Mouse (Mus musculus) kidney, embryonic 14.5 days (tissue): Measurements from ENCODE around the gene Itgb2. TPM values are rescaled to one million over a fixed set of nuclear protein-coding genes. Genes with fewer than 3 reads are reported as not detected.

ENCODE experiments used
- ATAC-seq: fragments of 200-750 bp; cut with Nextera tagmentation; 2 replicates; pipeline ENCODE4 v1.8.0; 2017; ENCODE audit warnings: moderate number of reproducible peaks, mild to moderate bottlenecking, moderate TSS enrichment, moderate library complexity; ENCODE audit not compliant: low FRiP score, low TSS enrichment
- H3K27ac ChIP-seq: fragments of 300-500 bp; sonication (generic); 2 replicates; pipeline ENCODE4 v1.5.1; 2014; ENCODE audit warnings: low read depth, mild to moderate bottlenecking, low read length, moderate library complexity, mixed read lengths
- H3K27me3 ChIP-seq: fragments of 300-500 bp; sonication (generic); 2 replicates; pipeline ENCODE4 v1.6.1; 2014; ENCODE audit warnings: mild to moderate bottlenecking, low read length; ENCODE audit not compliant: control insufficient read depth, insufficient read depth
- H3K36me3 ChIP-seq: fragments of 300-500 bp; sonication (generic); 2 replicates; pipeline ENCODE4 v1.6.1; 2014; ENCODE audit warnings: low read length, mixed read lengths; ENCODE audit not compliant: control insufficient read depth, insufficient read depth
- H3K4me1 ChIP-seq: fragments of 300-500 bp; sonication (generic); 2 replicates; pipeline ENCODE4 v1.6.1; 2014; ENCODE audit warnings: low read length, mixed read lengths; ENCODE audit not compliant: control insufficient read depth, insufficient read depth
- H3K4me2 ChIP-seq: fragments of 300-500 bp; sonication (generic); replicated peaks from 2 replicates; pipeline ENCODE4 v1.6.1; 2014; ENCODE audit warnings: low read depth, mild to moderate bottlenecking, low read length
- H3K4me3 ChIP-seq: fragments of 300-500 bp; sonication (generic); 2 replicates; pipeline ENCODE4 v1.5.1; 2014; ENCODE audit warnings: mild to moderate bottlenecking, low read length
- H3K9ac ChIP-seq: fragments of 300-500 bp; sonication (generic); 2 replicates; pipeline ENCODE4 v1.6.1; 2014; ENCODE audit warnings: low read depth, mild to moderate bottlenecking, low read length, moderate library complexity
- H3K9me3 ChIP-seq: fragments of 300-500 bp; sonication (generic); 2 replicates; pipeline ENCODE4 v1.6.1; 2016; ENCODE audit warnings: low read length; ENCODE audit not compliant: control insufficient read depth
- WGBS: fragments of 180-500 bp; shearing (Covaris S2); extraction: QIAGEN DNeasy Blood & Tissue Kit; methylation state at CpG from one replicate; pipeline ENCODE4 v1.1.7; 2014; 5-methylcytosine and 5-hydroxymethylcytosine counted together
- polyA plus RNA-seq: library from polyadenylated mRNA; unstranded; fragments of >200 nt; fragmentation: Nextera tagmentation; extraction: Ambion mirVana; gene quantifications from 2 replicates; pipeline ENCODE4 v1.2.1, GENCODE M21; 2014

The Itgb2 gene
- polyA plus RNA-seq, 1 experiment from 2014 or later = 1.1 TPM

DNA sequence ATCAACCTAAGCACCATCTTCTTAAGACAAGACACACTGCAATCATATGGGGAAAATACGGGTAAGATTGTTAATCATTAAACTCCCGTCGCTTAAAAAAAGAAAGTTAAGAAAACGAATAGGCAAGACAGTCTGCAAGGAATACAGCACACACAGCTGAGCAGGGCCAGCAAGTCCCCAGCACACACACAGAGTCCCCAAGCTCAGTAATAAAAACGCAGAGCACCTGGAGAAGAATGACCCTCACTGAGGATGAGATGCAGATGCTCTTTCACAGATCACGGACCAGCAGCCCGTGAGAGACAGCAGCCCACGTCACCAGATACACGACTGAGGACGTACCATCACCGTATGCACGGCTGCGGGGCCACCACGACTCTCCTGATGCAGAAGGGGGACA lies 29.4 kb upstream of the Itgb2 start:
- WGBS = 49% methylated on average over 14 of the region's 14 CpGs
- H3K27ac ChIP-seq = no peak overlapping the region

DNA sequence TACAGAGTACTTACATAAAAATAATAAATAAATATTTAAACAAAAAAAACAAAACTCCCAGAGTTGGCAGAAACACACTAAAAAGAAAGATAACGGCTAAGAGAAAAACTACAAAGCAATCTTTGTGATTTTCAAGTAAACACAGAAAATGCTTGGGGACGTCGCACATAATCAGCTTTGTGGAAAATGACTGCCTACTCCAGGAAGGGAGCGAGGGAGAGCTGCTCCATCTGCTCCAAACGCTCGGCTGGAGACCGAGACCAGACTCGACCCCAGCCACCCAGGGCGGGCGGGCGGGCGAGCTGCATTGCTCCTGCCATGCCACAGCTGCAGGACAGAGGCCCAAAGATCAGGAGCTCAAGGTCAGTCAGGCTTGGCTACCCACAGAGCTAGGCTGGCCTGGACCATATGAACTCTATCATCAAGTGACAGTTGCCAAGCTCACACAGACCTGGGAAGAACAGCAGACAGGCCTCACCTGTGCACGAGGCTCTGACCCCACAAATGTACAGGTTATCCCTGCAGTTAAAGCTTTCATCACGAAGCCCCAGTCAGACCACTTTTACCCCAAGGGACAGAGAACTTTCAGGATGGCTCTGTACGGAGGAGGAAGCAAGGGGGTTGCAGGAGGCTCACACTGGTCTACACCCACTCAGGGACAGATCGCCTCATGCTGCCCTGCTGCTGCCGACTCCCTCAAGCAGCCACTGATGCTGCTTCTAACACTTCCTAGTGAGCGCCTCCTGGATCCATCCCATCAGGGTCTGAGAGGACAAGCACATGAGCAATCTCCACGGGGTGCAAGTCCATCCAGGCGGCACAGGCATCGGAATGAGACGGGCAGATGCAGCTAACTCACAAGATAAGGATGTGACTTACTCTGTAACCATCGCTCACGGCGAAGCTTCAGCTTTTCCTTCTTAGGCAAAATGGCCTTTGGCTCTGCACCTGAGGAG lies 26.8 kb upstream of the Itgb2 start:
- ATAC-seq = peak; percentile 55; the same call in 1 of the 2 replicates

More for the DNA sequence above, 29.4 kb upstream of the Itgb2 start:
- Histone ChIP-seq H3K36me3 (peaks cover 37% of the 10 kb centered on the region), H3K9ac (no peak overlapping the region), H3K27me3 (no peaks in the 10 kb centered on the region), H3K4me1 (peaks cover 12% of the 10 kb centered on the region; the same call in 1 of the 2 replicates), H3K4me2 (no peak overlapping the region), H3K9me3 (no peaks in the 10 kb centered on the region), H3K4me3 (no peak overlapping the region)
- no peak for ATAC-seq

DNA sequence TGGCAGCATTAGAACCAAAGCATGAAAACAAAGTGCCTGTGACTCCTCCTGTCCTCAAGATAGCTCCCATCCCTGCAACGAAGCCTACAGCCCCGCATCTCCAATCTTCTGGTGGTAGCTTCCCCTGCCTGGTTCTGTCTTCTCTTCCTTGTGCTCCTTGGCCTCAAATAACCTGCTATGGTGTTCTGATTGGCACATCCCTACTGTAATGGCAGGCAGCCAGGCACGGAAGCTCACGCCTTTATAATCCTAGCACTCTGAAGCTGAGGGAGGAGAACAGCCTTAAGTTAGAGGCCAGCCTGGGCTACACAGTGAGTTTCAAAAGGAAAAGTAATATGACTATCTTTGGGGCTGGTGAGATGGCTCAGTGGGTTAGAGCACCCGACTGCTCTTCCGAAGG lies 25.9 kb upstream of the Itgb2 start:
- ATAC-seq = no peak
- WGBS = 89% methylated on average over 6 of the region's 6 CpGs
- H3K9ac ChIP-seq = no peak overlapping the region
- no peak overlapping the region for H3K4me3 ChIP-seq
- H3K36me3 ChIP-seq = peaks cover 55% of the 10 kb centered on the region
- no peak overlapping the region for H3K4me2 ChIP-seq
- H3K9me3 ChIP-seq = no peaks in the 10 kb centered on the region
- H3K27ac ChIP-seq = no peak overlapping the region
- peaks cover 6% of the 10 kb centered on the region; the same call in 1 of the 2 replicates for H3K4me1 ChIP-seq
- no peaks in the 10 kb centered on the region for H3K27me3 ChIP-seq

More for the DNA sequence above, 26.8 kb upstream of the Itgb2 start:
- Histone ChIP-seq H3K27ac (no peak overlapping the region), H3K27me3 (no peaks in the 10 kb centered on the region), H3K9me3 (no peaks in the 10 kb centered on the region), H3K4me2 (no peak overlapping the region), H3K4me1 (peaks cover 9% of the 10 kb centered on the region; the same call in 1 of the 2 replicates), H3K4me3 (no peak overlapping the region), H3K36me3 (peaks cover 47% of the 10 kb centered on the region), H3K9ac (no peak overlapping the region)
- 64% methylated on average over 25 of the region's 25 CpGs for WGBS

DNA sequence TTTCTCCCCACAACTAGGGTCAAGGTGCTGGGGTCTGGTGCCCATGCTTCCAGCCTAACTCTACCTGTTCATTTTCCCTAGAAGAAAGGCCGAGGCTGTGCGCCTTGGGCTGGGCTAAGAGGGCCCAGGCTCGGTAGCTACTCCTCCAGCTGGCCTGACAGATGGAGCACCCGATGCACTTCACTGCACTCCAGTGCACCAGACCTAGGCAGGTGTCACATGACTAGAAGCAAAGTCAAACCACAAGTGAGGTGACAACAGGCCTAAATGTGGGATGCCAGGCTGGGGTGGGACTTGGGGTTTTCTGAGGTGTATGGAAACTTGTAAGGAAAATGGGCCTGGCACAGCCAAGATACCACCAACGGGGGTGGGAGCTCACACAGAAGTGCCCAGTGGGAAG lies 23.5 kb upstream of the Itgb2 start:
- Histone ChIP-seq H3K9me3 (no peaks in the 10 kb centered on the region), H3K27me3 (no peaks in the 10 kb centered on the region), H3K4me3 (no peak overlapping the region), H3K4me1 (peaks cover 8% of the 10 kb centered on the region; the same call in 1 of the 2 replicates), H3K36me3 (peaks cover 64% of the 10 kb centered on the region), H3K27ac (no peak overlapping the region), H3K4me2 (no peak overlapping the region), H3K9ac (no peak overlapping the region)
- 0 out of 2 replicates have a peak, but pooled peaks have one; percentile 56 for ATAC-seq
- 53% methylated on average over 5 of the region's 5 CpGs for whole genome bisulfite sequencing

DNA sequence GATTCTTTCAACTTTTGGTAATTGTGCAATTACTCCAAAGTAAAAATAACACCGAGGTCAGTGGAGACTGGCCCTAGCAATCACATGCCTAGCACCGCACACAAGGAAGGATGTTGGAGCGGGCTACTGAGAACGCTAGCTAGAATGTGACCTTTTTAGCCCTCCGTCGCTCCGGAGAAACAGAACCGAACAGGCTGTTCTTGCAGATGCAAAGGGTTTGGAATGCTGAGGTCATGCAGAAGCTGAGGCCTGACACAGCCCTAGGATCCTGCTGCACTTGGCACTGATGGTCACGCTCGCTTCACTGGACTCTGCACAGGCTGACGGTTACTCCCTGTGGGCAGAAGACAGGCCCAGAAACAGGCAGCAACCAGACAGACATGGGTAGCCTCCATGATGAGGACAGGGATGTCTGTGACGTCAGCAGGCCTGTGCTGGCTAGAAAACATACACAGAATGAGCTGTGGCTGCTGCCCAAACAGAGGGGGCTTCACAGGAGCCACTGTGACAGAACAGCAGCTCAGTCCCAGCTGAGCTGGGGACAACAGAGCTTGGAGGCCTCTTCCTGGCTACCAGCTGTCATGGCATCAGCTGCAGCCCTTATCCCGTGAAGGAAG lies 23.0 kb upstream of the Itgb2 start:
- WGBS = 76% methylated on average over 13 of the region's 13 CpGs
- ATAC-seq = no peak
- H3K27ac ChIP-seq = no peak overlapping the region

DNA sequence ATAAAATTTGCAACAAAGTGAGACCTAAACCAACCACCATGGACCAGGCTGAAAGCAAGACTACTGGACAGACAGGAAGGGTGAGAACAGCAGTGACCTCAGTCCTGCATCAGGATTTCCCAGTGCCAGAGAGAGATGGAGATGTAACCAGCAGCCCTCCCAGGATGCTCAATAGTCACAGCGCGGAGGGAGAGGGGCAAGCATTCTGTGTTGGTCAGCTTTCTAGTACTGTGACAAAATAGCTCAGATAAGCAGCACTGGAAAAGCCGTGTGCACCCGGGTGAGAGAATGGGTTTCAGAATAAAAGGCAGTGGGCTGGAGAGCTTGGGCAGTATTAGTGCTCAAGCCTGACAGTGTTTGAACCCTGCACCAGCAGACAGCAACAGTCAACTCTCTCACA lies 22.3 kb upstream of the Itgb2 start:
- Histone ChIP-seq H3K27ac (no peak overlapping the region), H3K36me3 (peaks cover 70% of the 10 kb centered on the region), H3K27me3 (no peaks in the 10 kb centered on the region), H3K4me3 (no peak overlapping the region), H3K9ac (no peak overlapping the region), H3K4me1 (peaks cover 8% of the 10 kb centered on the region; the same call in 1 of the 2 replicates), H3K4me2 (no peak overlapping the region), H3K9me3 (no peaks in the 10 kb centered on the region)
- ATAC-seq = no peak
- 94% methylated on average over 4 of the region's 4 CpGs for WGBS

More for the DNA sequence above, 23.0 kb upstream of the Itgb2 start:
- Histone ChIP-seq H3K9me3 (no peaks in the 10 kb centered on the region), H3K4me2 (no peak overlapping the region), H3K4me3 (no peak overlapping the region), H3K9ac (no peak overlapping the region), H3K4me1 (peaks cover 8% of the 10 kb centered on the region; the same call in 1 of the 2 replicates), H3K36me3 (peaks cover 63% of the 10 kb centered on the region), H3K27me3 (no peaks in the 10 kb centered on the region)

DNA sequence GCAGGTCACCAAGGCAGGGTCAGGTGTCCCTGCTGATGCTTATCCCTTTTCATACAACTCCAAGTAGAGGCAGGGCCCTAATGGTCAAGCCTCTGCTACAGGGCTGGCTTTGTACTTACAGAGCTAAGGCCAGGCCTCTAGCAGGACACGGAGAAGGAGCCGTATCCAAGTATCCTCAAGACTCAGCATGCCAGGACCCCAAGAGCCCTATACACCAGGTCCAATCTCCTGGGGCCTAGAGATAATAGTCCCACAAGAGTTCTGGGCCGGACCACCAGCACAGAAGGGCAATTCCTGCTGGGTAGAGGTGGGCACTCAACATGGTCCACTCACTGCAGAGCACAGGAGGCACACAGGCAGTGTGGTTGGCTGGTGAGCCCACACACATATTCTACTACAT lies 21.3 kb upstream of the Itgb2 start:
- no peaks in the 10 kb centered on the region for H3K9me3 ChIP-seq
- no peak for ATAC-seq
- H3K4me3 ChIP-seq = no peak overlapping the region
- peaks cover 8% of the 10 kb centered on the region; the same call in 1 of the 2 replicates for H3K4me1 ChIP-seq
- H3K27me3 ChIP-seq = no peaks in the 10 kb centered on the region
- H3K36me3 ChIP-seq = peaks cover 67% of the 10 kb centered on the region
- H3K27ac ChIP-seq = no peak overlapping the region
- 100% methylated on average over 3 of the region's 3 CpGs for WGBS
- no peak overlapping the region for H3K9ac ChIP-seq
- no peak overlapping the region for H3K4me2 ChIP-seq

- H3K4me3 ChIP-seq = no peak overlapping the region
- H3K36me3 ChIP-seq = peaks cover 64% of the 10 kb centered on the region
- WGBS = 36% methylated on average over 12 of the region's 12 CpGs
- H3K9me3 ChIP-seq = no peaks in the 10 kb centered on the region
- no peaks in the 10 kb centered on the region for H3K27me3 ChIP-seq
- 0 out of 2 replicates have a peak overlapping the region, but pooled peaks have one; percentile 24 for H3K27ac ChIP-seq
- peaks cover 10% of the 10 kb centered on the region; the same call in 1 of the 2 replicates for H3K4me1 ChIP-seq
- 0 out of 2 replicates have a peak overlapping the region, but pooled peaks have one; percentile 1 for H3K4me2 ChIP-seq
- peak; percentile 77 for ATAC-seq
- H3K9ac ChIP-seq = no peak overlapping the region
Observed at GRCm38 (mm10) chr10:77509403-77510187, 20.5 kb upstream of the Itgb2 start.
